ENCODE assay signal across 25 mouse cellular contexts in the genomic region with DNA sequence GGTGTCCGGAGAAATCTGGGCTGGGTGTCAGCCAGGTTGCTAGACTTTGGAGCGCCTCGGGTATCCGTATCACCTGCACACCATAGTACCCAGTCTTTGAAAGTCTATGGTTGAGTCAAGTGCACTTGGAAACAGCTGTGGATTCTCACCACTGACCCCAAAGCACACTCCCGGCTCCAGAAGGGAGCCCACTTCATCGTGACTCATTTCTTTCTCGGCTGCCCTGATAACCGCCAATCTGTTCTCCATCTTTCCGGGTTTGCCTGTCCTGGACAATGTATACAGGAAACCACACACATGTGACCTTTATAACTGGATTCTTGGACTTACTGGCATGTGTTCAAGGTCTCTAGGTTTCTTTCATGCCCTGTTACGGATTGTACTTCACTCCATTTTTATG. TPM values are rescaled to one million over a fixed set of nuclear protein-coding genes. Genes with fewer than 3 reads are reported as not detected.
DNase-seq lines count a peak whose midpoint lies in the region; ATAC-seq and TF ChIP-seq lines count a peak whose summit lies in the region.
"Had no signal": no experiment of that assay in that cellular context is flagged by ENCODE, and none has a peak within 500 bp of the region (broad histone marks: within the 10 kb centered on the region; RNA-seq: fewer than 3 reads in every experiment).

No protein-coding gene starts in this region.

- no peak overlapping the region for H3K4me3 ChIP-seq in lung, postnatal 0 days (ENCODE audit: low read depth, low read length)
- no peak overlapping the region for H3K4me3 ChIP-seq in C2C12 (ENCODE audit: insufficient read depth, poor library complexity, severe bottlenecking)
- peak overlapping the region; percentile 2; the same call in 1 of the 2 replicates for H3K4me3 ChIP-seq in small intestine, adult 2 months (ENCODE audit: low read depth, low read length)
- H3K4me3 ChIP-seq: embryonic facial prominence, embryonic 13.5 days; embryonic facial prominence, embryonic 15.5 days; erythroblast, embryonic 14.5 days; forebrain, embryonic 13.5 days; forebrain, embryonic 15.5 days had no signal

- H3K27ac ChIP-seq in lung, postnatal 0 days (ENCODE audit: low read length): no peak overlapping the region
- H3K27ac ChIP-seq in small intestine, adult 2 months (ENCODE audit: insufficient read depth, low read depth, low read length): peak overlapping the region; percentile 74
- H3K27ac ChIP-seq: embryonic facial prominence, embryonic 13.5 days; embryonic facial prominence, embryonic 15.5 days; forebrain, embryonic 13.5 days; forebrain, embryonic 15.5 days had no signal

- no peak overlapping the region for H3K9ac ChIP-seq in lung, postnatal 0 days (replicated peaks; ENCODE audit: low read depth)
- H3K9ac ChIP-seq: embryonic facial prominence, embryonic 13.5 days; embryonic facial prominence, embryonic 15.5 days; forebrain, embryonic 13.5 days; forebrain, embryonic 15.5 days; forebrain, postnatal 0 days had no signal

- TF ChIP-seq CTCF in lung, postnatal 0 days (IDR thresholded peaks at IDR 0.05): no peak
- TF ChIP-seq CTCF in C2C12 (IDR thresholded peaks at IDR 0.05; ENCODE audit: control insufficient read depth, insufficient read depth, insufficient read length): no peak
- TF ChIP-seq CTCF in small intestine, adult 2 months (IDR thresholded peaks at IDR 0.05; ENCODE audit: extremely low read depth, insufficient read length, insufficient replicate concordance, low read depth, low read length): no peak

- no peaks in the 10 kb centered on the region for H3K36me3 ChIP-seq in lung, postnatal 0 days (ENCODE audit: insufficient read depth, low read length)
- H3K36me3 ChIP-seq in C2C12 (ENCODE audit: control insufficient read depth, insufficient read depth): no peaks in the 10 kb centered on the region
- H3K36me3 ChIP-seq in small intestine, adult 2 months (ENCODE audit: control insufficient read depth, insufficient read depth, low read length): peaks cover 47% of the 10 kb centered on the region
- H3K36me3 ChIP-seq: embryonic facial prominence, embryonic 13.5 days; embryonic facial prominence, embryonic 15.5 days; forebrain, embryonic 15.5 days had no signal

- H3ac ChIP-seq in C2C12 (ENCODE audit: control insufficient read depth, insufficient read length, low read depth): no peak overlapping the region

- H3K79me2 ChIP-seq in C2C12 (ENCODE audit: control insufficient read depth, insufficient read depth): no peaks in the 10 kb centered on the region

- H3K79me3 ChIP-seq in C2C12 (ENCODE audit: low read depth): no peaks in the 10 kb centered on the region

- H3K4me2 ChIP-seq in lung, postnatal 0 days (replicated peaks; ENCODE audit: low read depth, low read length): no peak overlapping the region
- H3K4me2 ChIP-seq: embryonic facial prominence, embryonic 13.5 days; embryonic facial prominence, embryonic 15.5 days; forebrain, embryonic 13.5 days; forebrain, embryonic 15.5 days had no signal

- no peaks in the 10 kb centered on the region for H3K9me3 ChIP-seq in lung, postnatal 0 days (ENCODE audit: low read length)
- H3K9me3 ChIP-seq: embryonic facial prominence, embryonic 13.5 days; embryonic facial prominence, embryonic 15.5 days; forebrain, embryonic 13.5 days; forebrain, embryonic 15.5 days had no signal

- WGBS in lung, postnatal 0 days: 64% methylated on average over 10 of the region's 10 CpGs
- WGBS in small intestine, adult 2 months: 45% methylated on average over 10 of the region's 10 CpGs

- TF ChIP-seq POLR2A in small intestine, adult 2 months (IDR thresholded peaks at IDR 0.05; ENCODE audit: low read depth, low read length): no peak

- ATAC-seq in lung, postnatal 0 days: 0 out of 2 replicates have a peak, but pooled peaks have one; percentile 4
- ATAC-seq in erythroid progenitor cell, adult 5-6 weeks (replicated peaks; ENCODE audit: low FRiP score, poor library complexity, severe bottlenecking): no peak
- ATAC-seq: forebrain, embryonic 13.5 days; forebrain, embryonic 15.5 days; forebrain, postnatal 0 days had no signal

- TF ChIP-seq EP300 in lung, postnatal 0 days (IDR thresholded peaks at IDR 0.05): no peak

- no peaks in the 10 kb centered on the region for H3K4me1 ChIP-seq in lung, postnatal 0 days (ENCODE audit: insufficient read depth, low read depth, low read length)
- peaks cover 48% of the 10 kb centered on the region for H3K4me1 ChIP-seq in small intestine, adult 2 months (ENCODE audit: control insufficient read depth, insufficient read depth, insufficient read length, low read length)
- H3K4me1 ChIP-seq: embryonic facial prominence, embryonic 13.5 days; embryonic facial prominence, embryonic 15.5 days; forebrain, embryonic 13.5 days; forebrain, embryonic 15.5 days had no signal

- H3K27me3 ChIP-seq in lung, postnatal 0 days (replicated peaks; ENCODE audit: insufficient read depth, low read length): no peaks in the 10 kb centered on the region
- no peaks in the 10 kb centered on the region for H3K27me3 ChIP-seq in C2C12 (ENCODE audit: control insufficient read depth, insufficient read depth, insufficient read length)
- H3K27me3 ChIP-seq in small intestine, adult 2 months (ENCODE audit: control insufficient read depth, insufficient read depth, low read length): no peaks in the 10 kb centered on the region
- H3K27me3 ChIP-seq: embryonic facial prominence, embryonic 13.5 days; embryonic facial prominence, embryonic 15.5 days; forebrain, embryonic 13.5 days; forebrain, embryonic 15.5 days had no signal

- DNase-seq in lung, postnatal 0 days (ENCODE audit: low spot score): no peak
- no peak for DNase-seq in lung, postnatal 25 days (ENCODE audit: low spot score)
- DNase-seq in gastrocnemius, postnatal 10 days: no peak
- DNase-seq: adrenal gland, adult 2 months; adrenal gland, postnatal 10 days; adrenal gland, postnatal 25 days; B cell, adult 2 months; cerebellum, adult 11 months; cerebellum, adult 18-20 months; cerebellum, adult 8-10 months; cerebellum, adult 9-11 months; cerebellum, postnatal 14 days; cerebellum, postnatal 36 days; embryo, embryonic 11 days; forebrain, postnatal 0 days had no signal

TF ChIP-seq in C2C12, 6 proteins besides CTCF, POLR2A, EP300 and RAD21:
- no peak for TF ChIP-seq MYOG (IDR thresholded peaks at IDR 0.05; ENCODE audit: control insufficient read depth, extremely low read depth, insufficient read length)
- peak; percentile 72 for TF ChIP-seq USF1 (IDR thresholded peaks at IDR 0.05; ENCODE audit: low read depth)
- TF ChIP-seq MAX (IDR thresholded peaks at IDR 0.05): no peak
- peak; percentile 55 for TF ChIP-seq MYOD1 (IDR thresholded peaks at IDR 0.05; ENCODE audit: control insufficient read depth, insufficient read length, low read depth)
- no peak for TF ChIP-seq CEBPB (IDR thresholded peaks at IDR 0.05; ENCODE audit: low read depth)

RNA-seq across cellular contexts. Expression of gene Mogat2, which starts 11.8 kb away (rescaled TPM):
- 0.27 and 0.55 TPM in 2 replicates for polyA plus RNA-seq in lung, postnatal 0 days (2015; fragmentation: Nextera tagmentation; extraction: Ambion mirVana)
- 0.77 TPM for polyA plus RNA-seq in C2C12 (2012; fragmentation: generic; extraction: Trizol)
- polyA plus RNA-seq in small intestine, adult 2 months (2012; rRNA removed): 377 and 652 TPM in 2 replicates
- 8.6 and 18.4 TPM in 2 replicates for total RNA-seq in erythroid progenitor cell, adult 5-6 weeks (2015; ENCODE audit: low replicate concordance)
- 2.3 TPM in 1 of 2 replicates, not detected in the other for total RNA-seq in erythroid progenitor cell, adult 5-6 weeks (2017; ENCODE audit: low replicate concordance)
- total RNA-seq in gastrocnemius, postnatal 10 days (2021): under 1 TPM in 1 of 2 experiments, not detected in 1; 0.41 TPM
- total RNA-seq: MEL had no signal
- polyA plus RNA-seq: erythroblast, embryonic 14.5 days had no signal

RNA-seq across cellular contexts. Expression of gene Map6, which starts 40.6 kb away (rescaled TPM):
- polyA plus RNA-seq in lung, postnatal 0 days (2015; fragmentation: Nextera tagmentation; extraction: Ambion mirVana): 29.6 and 35.9 TPM in 2 replicates
- polyA plus RNA-seq in C2C12 (2012; fragmentation: generic; extraction: Trizol): 39.2 TPM
- polyA plus RNA-seq in small intestine, adult 2 months (2012; rRNA removed): 1.1 and 1.2 TPM in 2 replicates
- total RNA-seq in erythroid progenitor cell, adult 5-6 weeks (2015; ENCODE audit: low replicate concordance): not detected in 2 replicates
- not detected in 2 replicates for total RNA-seq in erythroid progenitor cell, adult 5-6 weeks (2017; ENCODE audit: low replicate concordance)
- 1 to 10 TPM; 5.6 to 7.0 TPM for total RNA-seq in gastrocnemius, postnatal 10 days (2021)
- total RNA-seq: common myeloid progenitor, adult 5-6 weeks; MEL had no signal
- polyA plus RNA-seq: erythroblast, embryonic 14.5 days had no signal

RNA-seq across cellular contexts. Expression of gene Dgat2, which starts 44.1 kb away (rescaled TPM):
- 14.6 and 15.3 TPM in 2 replicates for polyA plus RNA-seq in lung, postnatal 0 days (2015; fragmentation: Nextera tagmentation; extraction: Ambion mirVana)
- 3.0 TPM for polyA plus RNA-seq in C2C12 (2012; fragmentation: generic; extraction: Trizol)
- polyA plus RNA-seq in small intestine, adult 2 months (2012; rRNA removed): 159 and 234 TPM in 2 replicates
- total RNA-seq in erythroid progenitor cell, adult 5-6 weeks (2015; ENCODE audit: low replicate concordance): 0.42 and 7.6 TPM in 2 replicates
- total RNA-seq in erythroid progenitor cell, adult 5-6 weeks (2017; ENCODE audit: low replicate concordance): 0.90 and 2.8 TPM in 2 replicates
- total RNA-seq in gastrocnemius, postnatal 10 days (2021): 10 to 100 TPM; 11.4 to 15.6 TPM

Comparison
In these comparisons a context has a peak if more than half of its experiments do, and no peak if none do; other contexts are left out.
1. RNA of gene Mogat2, which starts 11.8 kb away (polyA plus RNA-seq): 377 to 652 TPM in small intestine, adult 2 months; 0.77 TPM in C2C12 (single experiment) and 0.27 to 0.55 TPM in lung, postnatal 0 days; every median in the first group is over 100 times any median in the second.
2. RNA of gene Map6, which starts 40.6 kb away (polyA plus RNA-seq): 39.2 TPM in C2C12 (single experiment) and 29.6 to 35.9 TPM in lung, postnatal 0 days; 1.1 to 1.2 TPM in small intestine, adult 2 months; every median in the first group is over 10 times any median in the second.